Mouse (Mus musculus) ES-Bruce4 (cell line): ENCODE results near the gene 6820408C15Rik. TPM values are rescaled to one million over a fixed set of nuclear protein-coding genes. Genes with fewer than 3 reads are reported as not detected.

ENCODE experiments used
- H3K27ac ChIP-seq: 2 replicates; pipeline ENCODE4 v1.5.1; 2012; ENCODE audit warnings: low read length, inconsistent platforms; ENCODE audit not compliant: insufficient read depth
- H3K27me3 ChIP-seq: 2 replicates; pipeline ENCODE4 v1.6.1; 2012; ENCODE audit warnings: mild to moderate bottlenecking, low read length, inconsistent platforms; ENCODE audit not compliant: control insufficient read depth, poor library complexity, insufficient read depth, severe bottlenecking
- H3K36me3 ChIP-seq: 2 replicates; pipeline ENCODE4 v1.6.1; 2012; ENCODE audit warnings: inconsistent platforms, mild to moderate bottlenecking, low read length, moderate library complexity; ENCODE audit not compliant: control insufficient read depth, poor library complexity, insufficient read depth, severe bottlenecking
- H3K4me1 ChIP-seq: one replicate; pipeline ENCODE4 v1.8.1; 2011; ENCODE audit warnings: low read length; ENCODE audit not compliant: control insufficient read depth, insufficient read depth
- H3K4me3 ChIP-seq: 2 replicates; pipeline ENCODE4 v1.5.1; 2011; ENCODE audit warnings: low read depth, mild to moderate bottlenecking, low read length
- H3K9ac ChIP-seq: 2 replicates; pipeline ENCODE4 v1.6.1; 2012; ENCODE audit warnings: low read depth, mild to moderate bottlenecking, inconsistent platforms; ENCODE audit not compliant: poor library complexity, severe bottlenecking
- H3K9me3 ChIP-seq: replicated peaks from 2 replicates; pipeline ENCODE4 v1.6.1; 2012; ENCODE audit warnings: mild to moderate bottlenecking, low read length, inconsistent platforms; ENCODE audit not compliant: control insufficient read depth, poor library complexity, insufficient read depth, severe bottlenecking
- CTCF ChIP-seq: IDR thresholded peaks from one replicate; pipeline ENCODE4 v1.8.1; 2011; ENCODE audit warnings: low read depth, low read length
- EP300 ChIP-seq: IDR thresholded peaks from 2 replicates; pipeline ENCODE4 v1.6.1; 2011; ENCODE audit warnings: low read depth, low read length; ENCODE audit not compliant: insufficient read depth
- POLR2A ChIP-seq: IDR thresholded peaks from one replicate; pipeline ENCODE4 v1.8.1; 2011; ENCODE audit warnings: low read length; ENCODE audit not compliant: insufficient read depth
- polyA plus RNA-seq: library from polyadenylated mRNA; stranded (reverse); fragments of >200 nt; gene quantifications from 2 replicates; pipeline ENCODE4 v1.2.4, GENCODE M21; 2011; ENCODE audit warnings: low read depth; ENCODE audit not compliant: missing spikeins, insufficient read depth, insufficient read length

6820408C15Rik gene
- polyA plus RNA-seq = not detected in 2 replicates

GRCm38 (mm10) chr2:152415287-152415686 is at the start of gene 6820408C15Rik:
Gene 6820408C15Rik (plus strand): TSS chr2:152415587.
- no peak for TF ChIP-seq CTCF
- no peak for TF ChIP-seq EP300
- TF ChIP-seq POLR2A = no peak

GRCm38 (mm10) chr2:152367917-152368316 is 47.5 kb upstream of the 6820408C15Rik start:
- H3K27ac ChIP-seq = no peak overlapping the region
- H3K9ac ChIP-seq = no peak overlapping the region
- TF ChIP-seq CTCF (no peak), POLR2A (no peak), EP300 (no peak)
- peaks cover 7% of the 10 kb centered on the region for H3K4me1 ChIP-seq
- no peaks in the 10 kb centered on the region for H3K9me3 ChIP-seq
- H3K36me3 ChIP-seq = no peaks in the 10 kb centered on the region
- H3K27me3 ChIP-seq = no peaks in the 10 kb centered on the region
- no peak overlapping the region for H3K4me3 ChIP-seq

More at GRCm38 (mm10) chr2:152415287-152415686, at the start of gene 6820408C15Rik:
- H3K36me3 ChIP-seq = no peaks in the 10 kb centered on the region
- H3K9ac ChIP-seq = peak within 1 kb of the TSS; percentile 93
- H3K27ac ChIP-seq = 0 out of 2 replicates have a peak within 1 kb of the TSS, but pooled peaks have one; percentile 42
- peaks cover 2% of the 10 kb centered on the region for H3K4me1 ChIP-seq
- H3K4me3 ChIP-seq = peak within 1 kb of the TSS; percentile 65
- peaks cover 6% of the 10 kb centered on the region; the same call in 1 of the 2 replicates for H3K9me3 ChIP-seq
- no peaks in the 10 kb centered on the region for H3K27me3 ChIP-seq

- Histone ChIP-seq H3K27me3 (no peaks in the 10 kb centered on the region), H3K36me3 (no peaks in the 10 kb centered on the region), H3K27ac (no peak overlapping the region), H3K4me1 (peaks cover 7% of the 10 kb centered on the region), H3K4me3 (no peak overlapping the region), H3K9ac (no peak overlapping the region), H3K9me3 (no peaks in the 10 kb centered on the region)
- TF ChIP-seq POLR2A (no peak), CTCF (peak; percentile 97), EP300 (no peak)
Observed at GRCm38 (mm10) chr2:152368532-152369140, 46.8 kb upstream of the 6820408C15Rik start.

GRCm38 (mm10) chr2:152372104-152372503 is 43.3 kb upstream of the 6820408C15Rik start:
- H3K9me3 ChIP-seq = no peaks in the 10 kb centered on the region
- H3K4me1 ChIP-seq = peaks cover 5% of the 10 kb centered on the region
- no peak overlapping the region for H3K4me3 ChIP-seq
- H3K27ac ChIP-seq = no peak overlapping the region
- H3K36me3 ChIP-seq = no peaks in the 10 kb centered on the region
- no peak overlapping the region for H3K9ac ChIP-seq
- TF ChIP-seq EP300 (no peak), POLR2A (no peak), CTCF (no peak)
- H3K27me3 ChIP-seq = no peaks in the 10 kb centered on the region

- Histone ChIP-seq H3K4me3 (no peak overlapping the region), H3K36me3 (no peaks in the 10 kb centered on the region), H3K9ac (no peak overlapping the region), H3K27ac (no peak overlapping the region), H3K9me3 (no peaks in the 10 kb centered on the region), H3K4me1 (peaks cover 3% of the 10 kb centered on the region), H3K27me3 (no peaks in the 10 kb centered on the region)
- TF ChIP-seq EP300 (no peak), POLR2A (no peak), CTCF (no peak)
Observed at GRCm38 (mm10) chr2:152372661-152373060, 42.7 kb upstream of the 6820408C15Rik start.

- no peaks in the 10 kb centered on the region for H3K27me3 ChIP-seq
- no peak overlapping the region for H3K4me3 ChIP-seq
- H3K27ac ChIP-seq = no peak overlapping the region
- H3K4me1 ChIP-seq = peaks cover 3% of the 10 kb centered on the region
- no peaks in the 10 kb centered on the region for H3K9me3 ChIP-seq
- H3K36me3 ChIP-seq = no peaks in the 10 kb centered on the region
- TF ChIP-seq EP300 = no peak
- TF ChIP-seq CTCF = no peak
- no peak for TF ChIP-seq POLR2A
- no peak overlapping the region for H3K9ac ChIP-seq
Observed at GRCm38 (mm10) chr2:152373547-152373946, 41.8 kb upstream of the 6820408C15Rik start.
